Mouse (Mus musculus) heart, adult 2 months (tissue): ENCODE data around the gene 9130230L23Rik. TPM values are rescaled to one million over a fixed set of nuclear protein-coding genes. Genes with fewer than 3 reads are reported as not detected.

Experiments used
- DNase-seq, 2 experiments: peaks; one replicate each; pipeline ENCODE4 v3.0.0; 2021
- H3K27ac ChIP-seq: fragments of 200-600 bp; 2 replicates; pipeline ENCODE4 v1.8.1; 2022
- H3K27me3 ChIP-seq: fragments of 200-500 bp; 2 replicates; pipeline ENCODE4 v1.6.1; 2012; ENCODE audit warnings: mild to moderate bottlenecking, low read length, inconsistent platforms, mixed read lengths; ENCODE audit not compliant: control insufficient read depth, insufficient read depth
- H3K36me3 ChIP-seq: fragments of 200-500 bp; 2 replicates; pipeline ENCODE4 v1.6.1; 2012; ENCODE audit warnings: low read length, inconsistent platforms; ENCODE audit not compliant: control insufficient read depth, insufficient read depth
- H3K4me1 ChIP-seq: fragments of 200-500 bp; 2 replicates; pipeline ENCODE4 v1.6.1; 2011; ENCODE audit warnings: low read length; ENCODE audit not compliant: control insufficient read depth, insufficient read depth
- H3K4me3 ChIP-seq: fragments of 200-600 bp; 2 replicates; pipeline ENCODE4 v1.8.1; 2022
- H3K79me2 ChIP-seq: fragments of 200-500 bp; replicated peaks from 2 replicates; pipeline ENCODE4 v1.6.1; 2012; ENCODE audit warnings: mild to moderate bottlenecking, inconsistent platforms, low read length, moderate library complexity, mixed read lengths; ENCODE audit not compliant: control insufficient read depth, insufficient read depth
- H3K9ac ChIP-seq: fragments of 200-500 bp; 2 replicates; pipeline ENCODE4 v1.6.1; 2012; ENCODE audit warnings: low read depth, mild to moderate bottlenecking, control low read depth, inconsistent platforms, low read length, mixed read lengths
- CTCF ChIP-seq: fragments of 200-600 bp; IDR thresholded peaks from 2 replicates; pipeline ENCODE4 v1.8.1; 2022; ENCODE audit warnings: antibody characterized with exemption, mild to moderate bottlenecking, moderate library complexity
- EP300 ChIP-seq: fragments of 200-500 bp; IDR thresholded peaks from 2 replicates; pipeline ENCODE4 v1.6.1; 2011; ENCODE audit warnings: low read depth, low read length, control low read depth; ENCODE audit not compliant: insufficient read depth
- POLR2A ChIP-seq: fragments of 200-500 bp; IDR thresholded peaks from 2 replicates; pipeline ENCODE4 v1.6.1; 2011; ENCODE audit warnings: mild to moderate bottlenecking, low read depth, low read length, control low read depth; ENCODE audit not compliant: insufficient read depth
- WGBS: fragments of 180-500 bp; shearing (Covaris S2); methylation state at CpG from one replicate; pipeline ENCODE4 v1.1.7; 2018; 5-methylcytosine and 5-hydroxymethylcytosine counted together
- intact Hi-C: fragments of 180-260 bp; cut with DNase I; formaldehyde crosslinking; loops from one replicate; pipeline ENCODE4 v1.15.1; 2025
- long read RNA-seq: library from polyadenylated mRNA; stranded (forward); transcript quantifications from one replicate; pipeline ENCODE4 v2.0.0, GENCODE M21; 2021
- polyA plus RNA-seq: library from polyadenylated mRNA; depleted of rRNA; stranded (reverse); fragments of >200 nt; gene quantifications from 2 replicates; pipeline ENCODE4 v1.2.3, GENCODE M21; 2012; rRNA removed
- total RNA-seq, 2 experiments: library from RNA; stranded (reverse); gene quantifications; 2 replicates each; pipeline ENCODE4 v1.2.3; 2021

Gene 9130230L23Rik
- not detected for total RNA-seq
- 0.09 and 0.27 TPM in 2 replicates for polyA plus RNA-seq
- long read RNA-seq: 0 reads

DNA sequence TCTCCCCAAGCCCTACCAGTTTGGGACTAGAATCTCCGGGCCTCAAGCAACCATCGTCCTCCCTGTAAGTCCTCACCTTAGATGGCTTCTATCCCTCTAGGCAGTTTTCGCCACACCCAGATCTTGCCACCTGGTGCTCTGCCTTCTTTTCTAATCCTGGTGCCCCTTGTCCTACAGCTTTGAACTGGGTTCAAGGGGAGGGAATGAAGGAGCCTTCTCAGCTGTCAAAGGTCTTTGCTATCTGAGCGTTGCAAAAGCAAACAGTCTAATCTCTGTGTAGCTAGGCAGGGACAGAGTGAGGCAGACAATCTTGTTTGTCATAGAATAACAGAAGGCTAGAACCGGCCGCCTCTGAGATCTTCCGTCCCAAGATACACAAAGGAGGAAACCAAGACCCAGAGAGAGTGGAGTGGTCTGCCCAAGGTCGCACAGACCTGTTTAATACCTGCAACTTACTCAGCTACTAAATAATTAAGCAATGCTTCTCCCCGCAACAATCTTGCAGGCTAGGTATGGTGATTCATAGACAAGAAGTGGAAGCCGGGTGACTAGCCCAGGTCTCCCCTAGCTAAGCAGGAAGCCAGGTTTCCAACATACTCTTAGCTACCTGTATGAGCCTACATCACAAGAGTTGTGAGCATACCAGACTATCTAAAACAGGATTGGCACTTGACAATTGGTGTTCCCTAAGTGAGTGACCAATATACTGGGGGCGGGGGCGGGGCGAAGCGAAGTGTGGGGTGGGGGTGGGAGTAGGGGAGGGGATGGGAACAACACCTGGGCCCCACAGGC is at the start of gene 9130230L23Rik:
Gene 9130230L23Rik (minus strand): TSS at position 152 of the 792 bp plus-strand sequence.
- no peak for TF ChIP-seq EP300
- TF ChIP-seq POLR2A: no peak
- no peak for TF ChIP-seq CTCF
- Histone ChIP-seq H3K27ac (no peak within 1 kb of the TSS), H3K36me3 (no peaks in the 10 kb centered on the region), H3K9ac (no peak within 1 kb of the TSS), H3K4me1 (no peaks in the 10 kb centered on the region), H3K27me3 (no peaks in the 10 kb centered on the region), H3K4me3 (no peak within 1 kb of the TSS), H3K79me2 (no peaks in the 10 kb centered on the region)
- intact Hi-C loops: no loop called here
- no peak for DNase-seq
- WGBS: 47% methylated on average over 14 of the region's 14 CpGs

DNA sequence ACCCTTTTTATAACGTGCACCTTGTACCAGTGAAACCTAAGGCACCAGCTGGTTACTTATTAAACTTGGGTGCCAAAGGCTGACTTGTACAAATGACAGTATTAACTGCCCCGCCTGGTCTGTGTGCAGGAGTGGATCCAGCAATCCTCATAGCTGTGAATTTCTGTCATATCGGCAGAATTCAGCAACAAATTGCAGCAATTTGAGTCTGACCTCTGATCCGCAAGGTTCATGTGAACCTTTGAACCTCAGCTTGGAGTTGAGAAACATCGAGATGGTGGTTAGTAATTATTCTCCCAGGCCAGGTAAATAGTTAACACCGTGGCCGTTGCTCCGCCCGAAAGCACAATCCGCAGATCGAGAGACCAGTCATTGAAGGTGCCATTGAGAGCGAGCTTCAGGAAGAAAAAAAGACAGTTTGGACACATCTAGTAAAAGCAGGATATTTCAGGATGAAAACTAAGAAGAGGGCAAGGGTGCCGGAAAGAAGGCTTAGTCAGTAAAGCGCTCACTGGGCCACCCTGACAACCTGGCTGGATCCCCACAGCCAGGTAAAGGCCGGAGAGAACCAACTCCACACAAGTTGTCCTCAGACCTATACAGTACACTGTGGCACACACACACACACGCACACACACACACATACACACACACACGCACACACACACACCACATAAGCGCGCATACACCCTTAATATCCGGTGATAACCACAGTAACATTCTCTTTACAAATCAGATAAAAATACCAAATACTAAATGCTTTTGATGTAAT is 48.9 kb upstream of the 9130230L23Rik start:
- H3K4me3 ChIP-seq: no peak overlapping the region
- TF ChIP-seq CTCF: no peak
- TF ChIP-seq POLR2A: no peak
- TF ChIP-seq EP300: no peak
- no peak overlapping the region for H3K27ac ChIP-seq
- no peaks in the 10 kb centered on the region for H3K27me3 ChIP-seq
- no peaks in the 10 kb centered on the region for H3K4me1 ChIP-seq
- intact Hi-C loops: no loop called here
- no peaks in the 10 kb centered on the region for H3K36me3 ChIP-seq
- no peak overlapping the region for H3K9ac ChIP-seq
- no peaks in the 10 kb centered on the region for H3K79me2 ChIP-seq
- 90% methylated on average over 20 of the region's 20 CpGs for WGBS
- no peak for DNase-seq

DNA sequence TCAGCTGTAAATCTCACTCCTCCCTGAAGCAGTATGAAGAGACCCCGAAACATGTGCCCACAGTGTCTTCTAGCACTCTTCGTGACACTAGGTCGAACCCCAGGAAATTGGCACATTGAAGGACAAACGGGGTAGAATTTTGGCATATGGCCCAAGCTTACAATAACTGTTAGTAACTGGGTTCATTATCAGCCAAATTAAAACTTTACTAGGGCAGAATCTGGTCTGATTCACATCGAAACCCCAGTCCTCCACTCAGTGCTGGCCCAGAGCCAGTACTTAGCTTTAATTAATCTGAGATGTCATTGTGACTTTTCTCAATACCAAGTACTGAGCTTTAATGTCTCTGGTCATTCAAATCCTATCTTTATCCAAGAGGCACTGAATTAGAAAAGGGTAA is 46.8 kb upstream of the 9130230L23Rik start:
- no peak overlapping the region for H3K4me3 ChIP-seq
- no peak overlapping the region for H3K27ac ChIP-seq
- intact Hi-C loops: no loop called here
- H3K9ac ChIP-seq: no peak overlapping the region
- no peaks in the 10 kb centered on the region for H3K79me2 ChIP-seq
- 78% methylated on average over 5 of the region's 5 CpGs for WGBS
- H3K4me1 ChIP-seq: no peaks in the 10 kb centered on the region
- DNase-seq: no peak
- H3K27me3 ChIP-seq: no peaks in the 10 kb centered on the region
- TF ChIP-seq POLR2A (no peak), EP300 (no peak), CTCF (no peak)
- no peaks in the 10 kb centered on the region for H3K36me3 ChIP-seq

DNA sequence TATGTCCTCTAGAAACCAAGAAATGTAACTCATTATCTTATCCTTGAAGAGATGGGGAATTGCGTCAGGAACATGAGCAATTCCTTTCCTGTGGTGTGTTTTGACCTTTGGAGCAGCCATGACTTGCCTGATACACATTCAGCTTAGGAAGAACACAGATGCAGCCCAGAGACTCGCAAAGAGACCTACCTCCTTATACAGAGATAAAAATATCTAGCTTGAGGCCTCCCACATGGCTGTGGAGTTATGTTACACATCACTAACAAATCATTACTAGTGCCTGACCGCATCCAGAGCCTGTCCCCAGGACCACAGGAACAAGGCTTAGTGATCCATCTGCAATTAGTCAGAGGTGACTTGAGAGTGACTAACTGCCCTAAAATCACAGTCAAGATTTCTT is 42.3 kb upstream of the 9130230L23Rik start:
- intact Hi-C loops: no loop called here
- Histone ChIP-seq H3K36me3 (no peaks in the 10 kb centered on the region), H3K27ac (no peak overlapping the region), H3K4me1 (no peaks in the 10 kb centered on the region), H3K79me2 (no peaks in the 10 kb centered on the region), H3K9ac (no peak overlapping the region), H3K27me3 (no peaks in the 10 kb centered on the region), H3K4me3 (no peak overlapping the region)
- DNase-seq: no peak
- WGBS: 59% methylated on average over 3 of the region's 3 CpGs
- TF ChIP-seq EP300 (no peak), POLR2A (no peak), CTCF (no peak)

DNA sequence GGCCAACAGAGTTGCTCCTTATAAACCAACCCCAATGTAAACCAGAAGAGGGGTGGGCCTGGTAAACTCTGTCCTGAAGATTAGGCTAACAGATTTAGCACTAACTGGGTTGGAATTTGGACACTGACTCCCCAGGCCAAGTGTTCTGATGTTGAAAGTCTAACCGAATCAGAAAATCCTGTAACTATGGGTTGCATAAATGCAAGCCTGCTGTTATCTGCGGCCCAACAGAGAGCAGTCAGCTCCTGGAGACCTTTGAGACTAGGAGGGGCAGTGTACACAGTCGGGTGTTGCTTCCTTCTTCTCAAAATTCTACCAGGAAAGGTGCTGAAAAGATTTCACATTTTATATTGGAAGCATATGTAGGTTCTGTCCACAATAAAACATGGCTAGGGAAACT is 39.8 kb upstream of the 9130230L23Rik start:
- H3K36me3 ChIP-seq: no peaks in the 10 kb centered on the region
- H3K79me2 ChIP-seq: no peaks in the 10 kb centered on the region
- no peaks in the 10 kb centered on the region for H3K27me3 ChIP-seq
- H3K4me1 ChIP-seq: no peaks in the 10 kb centered on the region
- H3K9ac ChIP-seq: no peak overlapping the region
- H3K27ac ChIP-seq: no peak overlapping the region
- DNase-seq: no peak
- H3K4me3 ChIP-seq: no peak overlapping the region
- WGBS: 71% methylated on average over 3 of the region's 3 CpGs
- TF ChIP-seq EP300 (no peak), POLR2A (no peak), CTCF (no peak)
- intact Hi-C loops: no loop called here
